Mouse (Mus musculus) cerebellum, postnatal 10 days (tissue): ENCODE measurements around the gene Arl15.

Source experiments
- DNase-seq, 2 experiments: peaks; one replicate each; pipeline ENCODE4 v3.0.0; 2021; ENCODE audit warnings: mixed read lengths in 2 of 2

Gene Arl15

GRCm38 (mm10) chr13:113937231-113937630 is 142.9 kb downstream of the Arl15 start:
- no peak for DNase-seq

GRCm38 (mm10) chr13:113938561-113938960 is 144.3 kb downstream of the Arl15 start:
- DNase-seq, result no peak

GRCm38 (mm10) chr13:113939097-113939496 is 144.8 kb downstream of the Arl15 start:
- no peak for DNase-seq

- peak; percentile 23 to 32 for DNase-seq
Observed at GRCm38 (mm10) chr13:113939681-113940080, 145.4 kb downstream of the Arl15 start.

GRCm38 (mm10) chr13:113940151-113940550 is 145.8 kb downstream of the Arl15 start:
- DNase-seq, result no peak

- no peak for DNase-seq
Observed at GRCm38 (mm10) chr13:113941943-113942342, 147.6 kb downstream of the Arl15 start.

GRCm38 (mm10) chr13:113947546-113947945 is 153.2 kb downstream of the Arl15 start:
- DNase-seq, result peak; percentile 30 to 37

- no peak for DNase-seq
Observed at GRCm38 (mm10) chr13:113949708-113950107, 155.4 kb downstream of the Arl15 start.

- no peak for DNase-seq
Observed at GRCm38 (mm10) chr13:113950131-113950530, 155.8 kb downstream of the Arl15 start.

- no peak for DNase-seq
Observed at GRCm38 (mm10) chr13:113957438-113957837, 163.1 kb downstream of the Arl15 start.

GRCm38 (mm10) chr13:113964945-113965344 is 170.6 kb downstream of the Arl15 start:
- DNase-seq, result peak in 1 of 2 experiments; percentile 30

GRCm38 (mm10) chr13:113970706-113971105 is 176.4 kb downstream of the Arl15 start:
- no peak for DNase-seq

GRCm38 (mm10) chr13:113972401-113972800 is 178.1 kb downstream of the Arl15 start:
- no peak for DNase-seq

GRCm38 (mm10) chr13:113974866-113975265 is 180.6 kb downstream of the Arl15 start:
- DNase-seq, result no peak

GRCm38 (mm10) chr13:113975722-113976121 is 181.4 kb downstream of the Arl15 start:
- peak in 1 of 2 experiments; percentile 24 for DNase-seq

- DNase-seq, result no peak
Observed at GRCm38 (mm10) chr13:113976936-113977335, 182.6 kb downstream of the Arl15 start.

- no peak for DNase-seq
Observed at GRCm38 (mm10) chr13:113980739-113981460, 186.6 kb downstream of the Arl15 start.

- DNase-seq, result no peak
Observed at GRCm38 (mm10) chr13:113981461-113982000, 187.2 kb downstream of the Arl15 start.

- no peak for DNase-seq
Observed at GRCm38 (mm10) chr13:113983633-113984032, 189.3 kb downstream of the Arl15 start.

- no peak for DNase-seq
Observed at GRCm38 (mm10) chr13:113984491-113984890, 190.2 kb downstream of the Arl15 start.

- DNase-seq, result peak; percentile 96
Observed at GRCm38 (mm10) chr13:113986864-113987562, 192.7 kb downstream of the Arl15 start.

- DNase-seq, result no peak
Observed at GRCm38 (mm10) chr13:113990247-113990646, 195.9 kb downstream of the Arl15 start.

GRCm38 (mm10) chr13:113990701-113991100 is 196.4 kb downstream of the Arl15 start:
- no peak for DNase-seq

GRCm38 (mm10) chr13:113993066-113993465 is 198.8 kb downstream of the Arl15 start:
- no peak for DNase-seq
